Mouse (Mus musculus): ENCODE data around the gene Efcab7. TPM values are rescaled to one million over a fixed set of nuclear protein-coding genes. Genes with fewer than 3 reads are reported as not detected.

Efcab7 gene
- polyA plus RNA-seq (2012; rRNA removed) (1.9 and 4.0 TPM in 2 replicates), polyA plus RNA-seq (2014; fragmentation: Nextera tagmentation; extraction: Ambion mirVana) (5.0 and 6.1 TPM in 2 replicates)

- peak; percentile 93 for ATAC-seq (ENCODE audit: insufficient read depth)
Observed at GRCm38 (mm10) chr4:99829094-99830073, at the start of gene Efcab7. Efcab7 (plus strand) TSS chr4:99829198.

GRCm38 (mm10) chr4:99792365-99792764 lies 36.6 kb upstream of the Efcab7 start:
- ATAC-seq (ENCODE audit: insufficient read depth) = no peak; the same call in 1 of the 2 replicates
- 34% methylated on average over 6 of the region's 6 CpGs for WGBS (ENCODE audit: insufficient replicate concordance)

More at GRCm38 (mm10) chr4:99829094-99830073, at the start of gene Efcab7:
- H3K27ac ChIP-seq = peak within 1 kb of the TSS; percentile 50
- no peak for TF ChIP-seq EP300 (IDR thresholded peaks at IDR 0.05; ENCODE audit: low read depth)
- TF ChIP-seq CTCF (IDR thresholded peaks at IDR 0.05; ENCODE audit: low read depth) = no peak
- H3K4me3 ChIP-seq (ENCODE audit: insufficient read depth in 1 of 2, low read depth in 2 of 2, low read length in 2 of 2) = peak within 1 kb of the TSS; percentile 68 to 100
- peak within 1 kb of the TSS; percentile 87 for H3K4me2 ChIP-seq (ENCODE audit: low read depth)
- peak within 1 kb of the TSS; percentile 71 for H3K9ac ChIP-seq (replicated peaks)
- DNase-seq (ENCODE audit: low read depth in 3 of 3, low spot score in 3 of 3) = peak; percentile 72 to 77 (median 77)
- no peaks in the 10 kb centered on the region for H3K36me3 ChIP-seq (replicated peaks; ENCODE audit: control insufficient read depth, insufficient read depth, low read depth)
- no peaks in the 10 kb centered on the region for H3K27me3 ChIP-seq (ENCODE audit: control insufficient read depth, insufficient read depth, low read length)
- WGBS (ENCODE audit: insufficient replicate concordance) = under 1% methylated on average over 48 of the region's 48 CpGs
- H3K4me1 ChIP-seq (replicated peaks; ENCODE audit: control insufficient read depth in 2 of 2, insufficient read depth in 2 of 2, low read length in 1 of 2) = 0 out of 4 replicates have a peak, but pooled peaks cover 0 to 4% of the 10 kb centered on the region in 2 experiments
- no peaks in the 10 kb centered on the region for H3K9me3 ChIP-seq (ENCODE audit: control insufficient read depth, low read length)

GRCm38 (mm10) chr4:99816697-99817460 lies 12.1 kb upstream of the Efcab7 start:
- Histone ChIP-seq H3K9me3 (ENCODE audit: control insufficient read depth, low read length) (no peaks in the 10 kb centered on the region), H3K27me3 (ENCODE audit: control insufficient read depth, insufficient read depth, low read length) (no peaks in the 10 kb centered on the region), H3K4me1 (replicated peaks; ENCODE audit: control insufficient read depth in 2 of 2, insufficient read depth in 2 of 2, low read length in 1 of 2) (no peaks in the 10 kb centered on the region), H3K27ac (no peak overlapping the region), H3K9ac (replicated peaks) (no peak overlapping the region), H3K4me3 (ENCODE audit: insufficient read depth in 1 of 2, low read depth in 2 of 2, low read length in 2 of 2) (no peak overlapping the region), H3K36me3 (replicated peaks; ENCODE audit: control insufficient read depth, insufficient read depth, low read depth) (no peaks in the 10 kb centered on the region), H3K4me2 (ENCODE audit: low read depth) (no peak overlapping the region)
- TF ChIP-seq EP300 (IDR thresholded peaks at IDR 0.05; ENCODE audit: low read depth) = no peak
- no peak for TF ChIP-seq CTCF (IDR thresholded peaks at IDR 0.05; ENCODE audit: low read depth)
- DNase-seq (ENCODE audit: low read depth in 3 of 3, low spot score in 3 of 3) (no peak), ATAC-seq (ENCODE audit: insufficient read depth) (no peak)
- WGBS (ENCODE audit: insufficient replicate concordance) = 83% methylated on average over 7 of the region's 7 CpGs

More at GRCm38 (mm10) chr4:99792365-99792764, 36.6 kb upstream of the Efcab7 start:
- Histone ChIP-seq H3K4me3 (ENCODE audit: insufficient read depth in 1 of 2, low read depth in 2 of 2, low read length in 2 of 2) (no peak overlapping the region), H3K9me3 (ENCODE audit: control insufficient read depth, low read length) (no peaks in the 10 kb centered on the region), H3K4me2 (ENCODE audit: low read depth) (no peak overlapping the region), H3K27ac (no peak overlapping the region), H3K36me3 (replicated peaks; ENCODE audit: control insufficient read depth, insufficient read depth, low read depth) (no peaks in the 10 kb centered on the region), H3K9ac (replicated peaks) (no peak overlapping the region), H3K4me1 (replicated peaks; ENCODE audit: control insufficient read depth in 2 of 2, insufficient read depth in 2 of 2, low read length in 1 of 2) (no peaks in the 10 kb centered on the region), H3K27me3 (ENCODE audit: control insufficient read depth, insufficient read depth, low read length) (no peaks in the 10 kb centered on the region)
- no peak for DNase-seq (ENCODE audit: low read depth in 3 of 3, low spot score in 3 of 3)
- TF ChIP-seq EP300 (IDR thresholded peaks at IDR 0.05; ENCODE audit: low read depth) (no peak), CTCF (IDR thresholded peaks at IDR 0.05; ENCODE audit: low read depth) (no peak)

- no peak overlapping the region for H3K27ac ChIP-seq
- H3K27me3 ChIP-seq (ENCODE audit: control insufficient read depth, insufficient read depth, low read length) = no peaks in the 10 kb centered on the region
- 46% methylated on average over 4 of the region's 4 CpGs for whole genome bisulfite sequencing (ENCODE audit: insufficient replicate concordance)
- 0 out of 4 replicates have a peak, but pooled peaks cover 0 to 4% of the 10 kb centered on the region in 2 experiments for H3K4me1 ChIP-seq (replicated peaks; ENCODE audit: control insufficient read depth in 2 of 2, insufficient read depth in 2 of 2, low read length in 1 of 2)
- peak overlapping the region; percentile 87 for H3K4me2 ChIP-seq (ENCODE audit: low read depth)
- H3K9me3 ChIP-seq (ENCODE audit: control insufficient read depth, low read length) = no peaks in the 10 kb centered on the region
- no peak for DNase-seq (ENCODE audit: low read depth in 3 of 3, low spot score in 3 of 3)
- peak overlapping the region; percentile 71 for H3K9ac ChIP-seq (replicated peaks)
- H3K36me3 ChIP-seq (replicated peaks; ENCODE audit: control insufficient read depth, insufficient read depth, low read depth) = no peaks in the 10 kb centered on the region
- H3K4me3 ChIP-seq (ENCODE audit: insufficient read depth in 1 of 2, low read depth in 2 of 2, low read length in 2 of 2) = peak overlapping the region in 1 of 2 experiments; percentile 68; a peak in 2 of 4 replicates
- TF ChIP-seq CTCF (IDR thresholded peaks at IDR 0.05; ENCODE audit: low read depth) (no peak), EP300 (IDR thresholded peaks at IDR 0.05; ENCODE audit: low read depth) (no peak)
- ATAC-seq (ENCODE audit: insufficient read depth) = no peak
Observed at GRCm38 (mm10) chr4:99828337-99828736, 661 bp upstream of the Efcab7 start.

Measured in liver, embryonic 14.5 days (tissue).